Mouse (Mus musculus): ENCODE measurements around the gene Pde6d. TPM values are rescaled to one million over a fixed set of nuclear protein-coding genes. Genes with fewer than 3 reads are reported as not detected.
A peak's percentile ranks its signal among the peaks of the same experiment; 100 is the strongest.
"Not testable (repeated sequence)": the region's sequence is repeated elsewhere in the genome, so short reads cannot be mapped to it uniquely, and the experiment has no call there.

The Pde6d gene
- total RNA-seq, 2 experiments from 2014 or later = 24.3 to 30.3 TPM

DNA sequence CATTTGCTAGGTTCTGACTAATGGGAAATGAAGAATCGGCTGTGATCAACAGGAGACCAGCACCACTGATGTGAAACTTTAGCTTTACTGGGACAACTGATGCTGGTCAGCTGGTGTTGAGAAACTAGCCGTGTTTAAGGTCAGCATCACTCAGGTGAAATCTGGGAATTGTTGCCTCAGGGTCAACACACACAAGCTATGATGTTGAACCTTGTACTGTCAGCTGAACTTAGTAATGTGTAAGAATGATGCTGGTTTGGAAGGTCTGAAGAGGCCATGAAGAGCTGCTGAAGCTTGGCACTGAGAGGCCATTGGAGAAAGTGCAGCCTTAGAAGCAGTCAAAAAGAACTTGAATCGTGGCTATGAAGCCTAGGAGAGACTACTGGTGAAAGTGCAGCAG, 26.8 kb downstream of the Pde6d start:
- no peak for DNase-seq
- intact Hi-C loops (cut with DNase I) = no loop called here
- Histone ChIP-seq H3K4me3 (no peak overlapping the region), H3K27ac (peak overlapping the region; percentile 38)
- no peak for TF ChIP-seq CTCF (IDR thresholded peaks at IDR 0.05)

DNA sequence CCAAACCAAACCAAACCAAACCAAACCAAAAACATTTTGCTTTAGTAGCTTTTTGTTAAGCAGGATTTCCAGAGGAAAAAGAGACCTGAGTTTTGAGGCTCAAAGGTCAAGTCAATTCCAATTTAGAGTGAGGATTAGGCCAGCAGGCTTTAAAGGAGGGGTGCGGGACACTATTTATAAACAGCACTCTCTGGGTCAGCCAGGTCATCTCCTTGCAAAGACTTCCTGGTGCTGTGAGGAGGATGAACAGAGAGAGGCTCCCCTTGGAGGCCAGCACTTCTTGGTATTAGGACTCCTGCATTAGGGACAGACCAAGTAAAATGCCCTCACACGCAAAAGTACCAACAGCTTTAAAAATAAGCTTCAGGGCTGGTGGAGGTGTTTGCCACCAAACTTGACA, 30.6 kb downstream of the Pde6d start:
- intact Hi-C loops (cut with DNase I) = no loop called here
- H3K4me3 ChIP-seq = no peak overlapping the region
- no peak for DNase-seq
- TF ChIP-seq CTCF (IDR thresholded peaks at IDR 0.05) = no peak
- peak overlapping the region; percentile 35; the same call in 1 of the 2 replicates for H3K27ac ChIP-seq

DNA sequence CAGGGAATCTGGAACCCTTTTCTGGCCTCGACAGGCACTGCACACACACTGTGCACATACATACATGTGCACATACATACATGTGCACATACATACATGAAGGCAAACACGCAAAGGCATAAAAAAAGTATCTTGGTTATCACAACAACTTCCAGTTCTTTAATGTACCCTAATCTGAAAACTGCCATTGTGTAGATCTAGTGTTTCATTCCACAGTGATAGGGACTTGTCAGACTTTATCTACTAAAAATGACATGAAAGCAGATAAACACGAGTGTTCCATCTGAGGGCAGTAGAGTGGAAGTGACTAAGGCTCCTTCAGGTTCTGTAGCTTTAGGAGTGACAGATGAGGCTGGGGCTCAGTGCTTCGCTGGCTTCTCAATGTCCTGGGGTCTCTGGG, 31.1 kb downstream of the Pde6d start:
- no peak for DNase-seq
- TF ChIP-seq CTCF (IDR thresholded peaks at IDR 0.05) = no peak
- Histone ChIP-seq H3K27ac (peak overlapping the region; percentile 35; the same call in 1 of the 2 replicates), H3K4me3 (no peak overlapping the region)
- intact Hi-C loops (cut with DNase I) = no loop called here

DNA sequence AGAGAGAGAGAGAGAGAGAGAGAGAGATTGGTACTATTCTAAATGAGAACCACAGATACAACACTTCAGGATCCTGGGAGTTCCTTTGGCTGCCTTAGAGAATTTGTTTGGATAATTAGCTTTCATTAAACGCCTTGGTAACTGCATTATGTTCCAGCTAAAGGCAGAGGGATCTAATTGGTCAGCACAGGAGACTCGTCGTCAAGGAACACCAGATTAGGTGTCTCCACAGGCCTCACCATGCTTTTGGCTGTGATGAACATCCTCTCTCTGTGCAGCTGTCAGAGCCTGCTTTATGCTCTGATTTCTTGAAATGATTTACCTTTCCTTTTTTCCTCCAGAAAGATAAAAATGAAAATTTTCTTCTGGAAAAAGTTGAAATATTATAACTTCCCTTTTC, 35.6 kb downstream of the Pde6d start:
- H3K4me3 ChIP-seq = no peak overlapping the region
- intact Hi-C loops (cut with DNase I) = no loop called here
- TF ChIP-seq CTCF (IDR thresholded peaks at IDR 0.05) = no peak
- no peak for DNase-seq
- H3K27ac ChIP-seq = no peak overlapping the region

DNA sequence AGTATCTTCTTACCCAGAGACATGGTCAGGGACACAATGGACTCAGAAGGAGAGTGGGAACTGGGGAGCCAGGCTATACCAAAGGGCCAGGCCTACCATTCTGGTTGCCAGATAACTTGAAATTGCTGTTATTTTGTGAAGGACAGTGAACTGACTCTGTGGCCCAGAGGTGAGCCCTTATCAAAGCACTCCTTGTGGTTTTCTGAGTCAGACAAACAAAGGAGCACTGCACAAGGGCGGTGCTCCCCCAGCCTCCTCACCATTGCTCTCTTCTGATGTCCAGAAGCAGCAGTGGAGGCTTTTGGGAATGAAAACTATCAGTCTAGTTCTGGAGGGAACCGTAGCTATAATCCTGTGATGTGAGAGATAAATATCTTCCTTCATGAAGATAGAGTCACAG, 39.8 kb downstream of the Pde6d start:
- intact Hi-C loops (cut with DNase I) = no loop called here
- no peak overlapping the region for H3K4me3 ChIP-seq
- DNase-seq = no peak
- TF ChIP-seq CTCF (IDR thresholded peaks at IDR 0.05) = no peak
- no peak overlapping the region for H3K27ac ChIP-seq

DNA sequence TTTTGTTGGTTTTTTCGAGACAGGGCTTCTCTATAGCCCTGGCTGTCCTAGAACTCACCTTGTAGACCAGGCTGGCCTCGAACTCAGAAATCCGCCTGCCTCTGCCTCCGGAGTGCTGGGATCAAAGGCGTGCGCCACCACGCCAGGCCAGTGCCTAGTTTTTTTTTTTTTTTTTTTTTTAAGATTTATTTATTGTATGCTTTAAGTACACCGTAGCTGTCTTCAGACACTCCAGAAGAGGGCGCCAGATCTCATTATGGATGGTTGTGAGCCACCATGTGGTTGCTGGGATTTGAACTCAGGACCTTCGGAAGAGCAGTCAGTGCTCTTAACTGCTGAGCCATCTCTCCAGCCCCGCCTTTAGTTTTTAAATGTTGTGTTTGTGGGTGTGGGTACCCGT, 42.8 kb downstream of the Pde6d start:
- DNase-seq; intact Hi-C loops (cut with DNase I); H3K4me3 ChIP-seq; H3K27ac ChIP-seq: not testable (repeated sequence)
- 0 out of 2 replicates have a peak, but pooled peaks have one; percentile 6 for TF ChIP-seq CTCF (IDR thresholded peaks at IDR 0.05)

DNA sequence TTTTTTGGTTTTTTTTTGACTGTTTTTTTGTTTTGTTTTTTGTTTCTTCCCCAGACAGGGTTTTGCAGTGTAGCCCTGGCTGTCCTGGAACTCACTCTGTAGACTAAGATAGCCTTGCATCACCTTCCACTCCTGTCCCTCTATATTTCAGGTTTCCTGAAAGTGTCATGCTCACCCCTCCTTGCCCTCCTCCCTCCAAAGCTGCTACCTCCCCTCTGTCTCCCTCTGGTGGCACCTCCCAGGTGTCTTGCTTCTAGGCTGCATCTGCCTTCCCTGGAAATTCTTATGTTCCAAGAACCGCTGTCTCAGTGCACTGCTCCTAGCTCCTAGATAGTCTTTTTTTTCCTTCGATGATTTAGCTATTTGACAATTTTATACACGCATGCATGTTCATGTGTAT, 44.0 kb downstream of the Pde6d start:
- H3K4me3 ChIP-seq = no peak overlapping the region
- no peak overlapping the region for H3K27ac ChIP-seq
- peak; percentile 41 for TF ChIP-seq CTCF (IDR thresholded peaks at IDR 0.05)
- no peak for DNase-seq
- intact Hi-C loops (cut with DNase I) = no loop called here

DNA sequence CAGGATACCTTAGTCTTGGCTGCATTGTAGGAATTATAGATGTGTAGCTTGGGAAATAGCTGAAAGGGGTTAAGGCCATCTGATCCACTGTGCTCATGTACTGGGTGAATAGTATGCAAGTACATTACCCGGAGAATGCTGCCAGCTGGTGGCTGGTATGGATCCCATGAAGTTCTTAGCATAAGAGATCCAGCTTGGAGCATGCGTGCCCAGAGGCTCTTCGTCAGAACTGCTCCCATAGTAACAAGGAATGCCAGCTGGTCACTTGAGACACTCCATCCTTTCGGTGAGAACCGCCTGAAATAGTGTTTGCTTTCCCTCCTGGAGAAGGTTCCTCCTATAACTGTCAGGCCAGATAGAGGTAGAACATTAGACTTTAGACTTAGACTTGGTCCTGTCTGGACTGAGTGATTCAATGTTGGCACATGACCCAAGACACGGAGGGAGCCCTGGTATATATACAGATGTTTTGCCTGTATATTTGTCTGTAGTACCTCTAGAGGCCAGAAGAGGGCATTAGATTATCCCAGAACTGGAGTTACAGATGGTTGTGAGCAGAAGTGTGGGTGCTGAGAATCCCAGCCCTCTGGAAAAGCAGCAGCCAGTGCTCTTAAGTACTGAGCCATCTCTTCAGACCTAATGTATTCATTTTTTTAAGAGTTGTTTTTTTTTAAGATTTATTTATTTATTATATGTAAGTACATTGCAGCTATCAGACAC, 48.9 kb downstream of the Pde6d start:
- intact Hi-C loops (cut with DNase I) = loop anchor here (2.0 kb wide), 1 partner anchor 43 kb away; no protein-coding TSS in a partner anchor
- DNase-seq = no peak
- no peak overlapping the region for H3K4me3 ChIP-seq
- peak; percentile 32 for TF ChIP-seq CTCF (IDR thresholded peaks at IDR 0.05)
- H3K27ac ChIP-seq = no peak overlapping the region

DNA sequence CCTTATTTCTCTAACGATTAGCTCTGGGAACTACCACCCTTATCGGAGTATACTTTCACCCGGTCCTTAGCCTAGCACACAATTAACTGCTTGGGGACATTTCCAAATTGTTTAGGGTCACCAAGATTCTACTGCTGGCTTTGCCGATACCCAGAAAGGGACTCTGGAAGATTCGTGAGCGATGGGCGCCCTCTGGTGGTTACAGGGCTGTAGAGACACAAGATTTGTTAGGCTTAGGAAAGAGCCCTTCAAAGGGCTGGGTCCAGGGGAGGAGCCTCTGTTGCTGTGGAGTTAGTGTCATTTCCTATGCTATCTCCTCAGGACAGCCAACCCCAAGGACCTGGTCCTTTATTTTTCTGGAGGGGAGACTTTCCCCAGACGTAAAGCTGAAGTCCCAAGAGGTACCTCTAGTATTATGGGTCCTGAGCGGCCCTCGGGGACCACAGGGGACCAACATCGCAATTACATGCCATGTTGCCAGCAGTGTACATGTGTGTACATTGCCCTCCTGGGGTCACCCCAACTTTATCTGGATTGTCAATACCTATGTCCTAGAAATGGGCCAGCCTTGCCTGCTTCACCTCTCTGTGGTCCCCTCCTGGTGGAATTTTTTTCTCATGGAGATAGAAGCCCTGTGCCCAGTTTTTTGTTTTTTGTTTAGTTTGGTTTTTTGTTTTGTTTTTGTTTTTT, 49.9 kb downstream of the Pde6d start:
- H3K4me3 ChIP-seq = peak overlapping the region; percentile 17; the same call in 1 of the 2 replicates
- DNase-seq = peak; percentile 95
- H3K27ac ChIP-seq = peak overlapping the region; percentile 33; the same call in 1 of the 2 replicates
- intact Hi-C loops (cut with DNase I) = loop anchor here (1.0 kb wide), 2 partner anchors 31 to 92 kb away; no protein-coding TSS in a partner anchor
- TF ChIP-seq CTCF (IDR thresholded peaks at IDR 0.05) = peak; percentile 94

DNA sequence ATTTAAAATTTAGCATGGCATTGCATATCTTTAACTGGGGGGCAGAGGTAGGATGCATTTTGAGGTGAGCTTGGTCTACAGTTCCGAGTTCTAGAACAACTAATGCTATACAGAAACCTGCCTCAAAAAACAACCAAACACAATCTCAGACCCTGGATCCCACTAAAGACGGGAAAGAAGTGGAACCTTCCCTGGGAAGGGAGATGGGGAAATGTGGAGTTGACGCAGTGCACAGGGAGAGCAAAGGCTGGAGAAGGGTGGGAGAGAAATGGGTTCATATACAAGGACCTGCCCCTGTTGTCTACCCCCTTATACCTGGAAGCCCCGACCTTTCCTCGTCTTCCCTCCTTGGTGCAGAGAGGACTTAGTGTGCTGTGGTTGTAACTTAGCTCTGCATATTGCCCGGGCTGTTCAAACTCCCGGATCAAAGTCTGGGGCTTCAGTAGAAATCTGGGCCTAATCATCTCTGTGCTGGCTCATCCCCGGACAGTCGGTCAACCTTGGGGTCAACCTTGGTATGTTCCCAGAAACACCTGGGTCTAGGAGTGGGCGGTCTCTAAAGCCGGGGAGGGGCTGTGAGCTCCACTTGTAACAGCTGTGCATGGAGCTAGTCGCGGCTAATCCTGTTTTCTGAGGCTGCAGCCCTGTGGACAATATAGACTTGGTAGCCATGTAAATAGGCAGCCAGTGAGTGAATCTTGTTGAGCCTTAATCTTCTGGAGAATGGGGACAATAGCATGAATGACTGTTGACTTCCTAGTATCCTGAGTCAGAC, 50.7 kb downstream of the Pde6d start:
- DNase-seq = no peak
- intact Hi-C loops (cut with DNase I) = loop anchor here (1.0 kb wide), 2 partner anchors 30 to 91 kb away; no protein-coding TSS in a partner anchor
- no peak for TF ChIP-seq CTCF (IDR thresholded peaks at IDR 0.05)
- Histone ChIP-seq H3K27ac (no peak overlapping the region), H3K4me3 (peak overlapping the region; percentile 17; the same call in 1 of the 2 replicates)

DNA sequence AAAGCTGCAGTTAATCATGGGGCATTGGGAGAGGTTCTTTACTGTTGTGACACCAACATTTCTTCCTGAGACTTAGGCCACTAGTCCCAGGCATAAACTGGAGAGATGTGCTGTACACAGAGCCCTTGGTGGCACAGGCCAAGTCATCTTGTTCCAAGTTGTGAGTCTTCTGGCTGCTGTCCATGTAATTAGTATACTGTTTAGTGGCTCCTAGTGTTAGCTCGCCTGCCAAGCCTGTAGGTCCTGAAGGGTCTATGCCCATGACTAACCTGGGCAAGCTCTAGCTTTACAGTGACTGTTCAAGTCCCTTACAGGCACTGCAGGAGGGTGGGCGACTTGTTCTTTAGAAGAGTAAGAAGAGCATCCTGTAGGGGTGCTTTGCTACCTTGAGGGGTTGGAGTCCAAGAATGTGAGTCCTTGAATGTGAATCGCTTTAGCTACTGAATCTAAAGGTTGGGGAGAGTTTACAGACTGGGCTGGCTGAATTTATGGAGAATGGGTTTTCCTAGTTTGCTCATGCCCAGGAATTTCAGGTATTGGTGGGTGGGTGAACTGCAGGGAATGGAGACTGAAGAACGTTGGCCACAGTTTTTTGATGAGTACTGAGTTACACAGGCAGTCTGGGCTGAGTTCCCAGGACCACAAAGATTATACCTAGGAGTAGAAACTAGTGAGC, 51.4 kb downstream of the Pde6d start:
- H3K27ac ChIP-seq = no peak overlapping the region
- no peak for DNase-seq
- H3K4me3 ChIP-seq = no peak overlapping the region
- intact Hi-C loops (cut with DNase I) = no loop called here
- TF ChIP-seq CTCF (IDR thresholded peaks at IDR 0.05) = no peak

DNA sequence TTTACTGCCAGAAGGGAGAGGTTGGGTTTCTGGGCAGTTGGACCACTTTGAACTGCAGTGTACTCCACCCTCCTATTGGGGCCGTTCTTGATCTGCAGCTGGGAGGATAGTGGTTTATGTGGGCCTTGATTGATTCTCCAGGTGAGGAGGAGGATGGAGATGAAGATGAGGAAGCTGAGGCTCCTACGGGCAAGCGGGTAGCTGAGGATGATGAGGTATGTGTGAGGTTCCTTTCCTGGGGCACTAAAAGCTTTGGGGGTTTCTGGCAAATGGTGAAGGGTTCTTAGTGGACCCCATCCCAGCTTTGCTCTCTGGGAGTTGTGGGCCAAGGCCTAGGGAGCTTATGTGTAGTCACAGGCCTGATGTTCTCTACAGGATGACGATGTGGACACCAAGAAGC, 52.8 kb downstream of the Pde6d start:
- Histone ChIP-seq H3K27ac (peak overlapping the region; percentile 99; the same call in 1 of the 2 replicates), H3K4me3 (peak overlapping the region; percentile 95)
- DNase-seq = no peak
- intact Hi-C loops (cut with DNase I) = no loop called here
- no peak for TF ChIP-seq CTCF (IDR thresholded peaks at IDR 0.05)

Data from gastrocnemius, adult 2 months (tissue).